Mouse (Mus musculus) small intestine, adult 2 months (tissue): Measurements from ENCODE around the gene Echs1. TPM values are rescaled to one million over a fixed set of nuclear protein-coding genes. Genes with fewer than 3 reads are reported as not detected.

ENCODE experiments used
- H3K27ac ChIP-seq: fragments of 200-500 bp; 2 replicates; pipeline ENCODE4 v1.5.1; 2012; ENCODE audit warnings: low read depth, low read length, control low read depth, inconsistent platforms; ENCODE audit not compliant: insufficient read depth
- H3K27me3 ChIP-seq: fragments of 200-500 bp; 2 replicates; pipeline ENCODE4 v1.6.1; 2012; ENCODE audit warnings: mild to moderate bottlenecking, moderate library complexity, low read length, inconsistent platforms; ENCODE audit not compliant: control insufficient read depth, insufficient read depth
- H3K36me3 ChIP-seq: fragments of 200-500 bp; 2 replicates; pipeline ENCODE4 v1.6.1; 2012; ENCODE audit warnings: mild to moderate bottlenecking, low read length, control low read depth, inconsistent platforms; ENCODE audit not compliant: control insufficient read depth, insufficient read depth
- H3K4me1 ChIP-seq: fragments of 200-500 bp; 2 replicates; pipeline ENCODE4 v1.6.1; 2012; ENCODE audit warnings: low read length, inconsistent platforms, mixed read lengths; ENCODE audit not compliant: control insufficient read depth, insufficient read depth, insufficient read length
- H3K4me3 ChIP-seq: fragments of 200-500 bp; 2 replicates; pipeline ENCODE4 v1.5.1; 2012; ENCODE audit warnings: low read depth, mild to moderate bottlenecking, control low read depth, inconsistent platforms, low read length, moderate library complexity
- CTCF ChIP-seq: fragments of 200-500 bp; IDR thresholded peaks from 2 replicates; pipeline ENCODE4 v1.5.1; 2012; ENCODE audit warnings: low read depth, mild to moderate bottlenecking, control low read depth, inconsistent platforms, low read length, moderate library complexity, mixed read lengths; ENCODE audit not compliant: insufficient replicate concordance, insufficient read length; ENCODE audit errors: extremely low read depth
- POLR2A ChIP-seq: fragments of 200-500 bp; IDR thresholded peaks from 2 replicates; pipeline ENCODE4 v1.6.1; 2012; ENCODE audit warnings: low read depth, mild to moderate bottlenecking, control low read depth, inconsistent platforms, low read length, moderate library complexity
- WGBS: fragments of 180-500 bp; shearing (Covaris S2); methylation state at CpG from one replicate; pipeline ENCODE4 v1.1.7; 2018; 5-methylcytosine and 5-hydroxymethylcytosine counted together
- polyA plus RNA-seq: library from polyadenylated mRNA; depleted of rRNA; stranded (reverse); fragments of >200 nt; gene quantifications from 2 replicates; pipeline ENCODE4 v1.2.3, GENCODE M21; 2012; rRNA removed

The Echs1 gene
- 47.4 and 48.1 TPM in 2 replicates for polyA plus RNA-seq

DNA sequence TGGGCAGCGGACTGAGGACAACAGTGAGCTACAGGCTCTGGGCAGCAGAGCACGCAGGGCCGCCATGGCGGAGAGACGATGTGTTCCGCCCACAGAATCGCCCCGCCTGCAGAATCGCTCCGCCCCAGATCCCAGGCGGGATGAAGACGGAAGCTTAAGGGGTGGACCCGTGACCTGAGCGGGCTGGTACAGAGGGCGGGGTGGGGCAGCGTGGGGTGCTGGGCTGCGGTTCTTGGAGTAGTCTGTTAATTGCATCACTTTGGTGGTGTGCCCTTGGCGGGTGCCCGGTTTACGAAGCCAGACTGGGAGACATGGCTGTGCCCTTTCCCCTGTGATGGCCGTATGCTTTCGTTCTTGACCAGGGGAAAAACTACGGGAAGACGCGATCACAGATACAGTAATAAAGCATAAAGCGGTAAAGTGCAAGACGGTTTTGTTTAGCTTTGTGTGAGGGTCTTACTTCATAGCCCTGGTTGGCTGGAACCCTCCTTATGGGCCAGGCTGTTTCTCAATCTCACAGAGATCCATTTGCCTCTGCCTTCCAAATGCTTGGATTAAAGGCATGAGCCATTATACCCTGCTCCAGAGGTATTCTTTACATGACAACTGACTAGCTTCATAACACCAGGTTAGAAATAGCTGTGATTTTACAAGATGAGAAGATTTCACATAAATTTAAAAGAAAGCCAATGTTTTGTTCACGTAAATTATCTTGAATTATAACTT lies at the start of gene Echs1:
Gene Echs1 (minus strand): TSS at position 148 of the 726 bp plus-strand sequence.
- H3K4me3 ChIP-seq: peak within 1 kb of the TSS; percentile 75
- peak within 1 kb of the TSS; percentile 96 for H3K27ac ChIP-seq
- H3K27me3 ChIP-seq: no peaks in the 10 kb centered on the region
- H3K4me1 ChIP-seq: peaks cover 7% of the 10 kb centered on the region; the same call in 1 of the 2 replicates
- H3K36me3 ChIP-seq: peaks cover 14% of the 10 kb centered on the region
- 3% methylated on average over 28 of the region's 28 CpGs for WGBS
- TF ChIP-seq CTCF: no peak
- peak; percentile 85 for TF ChIP-seq POLR2A

DNA sequence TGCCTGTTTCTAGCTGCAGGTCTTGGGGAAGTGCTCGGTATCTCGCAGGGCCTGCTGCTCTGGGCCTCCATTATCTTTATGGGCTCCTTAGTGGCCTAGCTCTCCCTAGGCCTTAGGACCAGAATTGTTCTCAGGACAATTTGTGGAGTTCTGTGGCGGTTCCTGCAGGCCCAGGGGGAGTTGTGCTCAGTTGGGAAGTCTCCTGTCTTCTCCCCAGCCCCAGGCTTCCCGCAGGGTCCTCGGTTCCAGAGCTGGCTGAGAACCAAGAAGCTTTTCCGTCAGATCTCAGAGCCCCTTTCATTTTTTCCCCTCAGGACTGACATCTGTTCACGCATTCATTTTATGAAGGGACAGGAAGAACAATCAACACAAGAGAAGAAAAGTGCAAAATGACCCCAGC lies 48.4 kb upstream of the Echs1 start, which contains the start of gene Olfr522:
Gene Olfr522 (minus strand): TSS at position 101 of the 400 bp plus-strand sequence.
- Histone ChIP-seq H3K36me3 (no peaks in the 10 kb centered on the region), H3K27me3 (no peaks in the 10 kb centered on the region), H3K4me1 (no peaks in the 10 kb centered on the region), H3K4me3 (no peak within 1 kb of the TSS), H3K27ac (no peak within 1 kb of the TSS)
- no peak for TF ChIP-seq POLR2A
- no peak for TF ChIP-seq CTCF
- WGBS: 71% methylated on average over 7 of the region's 7 CpGs

DNA sequence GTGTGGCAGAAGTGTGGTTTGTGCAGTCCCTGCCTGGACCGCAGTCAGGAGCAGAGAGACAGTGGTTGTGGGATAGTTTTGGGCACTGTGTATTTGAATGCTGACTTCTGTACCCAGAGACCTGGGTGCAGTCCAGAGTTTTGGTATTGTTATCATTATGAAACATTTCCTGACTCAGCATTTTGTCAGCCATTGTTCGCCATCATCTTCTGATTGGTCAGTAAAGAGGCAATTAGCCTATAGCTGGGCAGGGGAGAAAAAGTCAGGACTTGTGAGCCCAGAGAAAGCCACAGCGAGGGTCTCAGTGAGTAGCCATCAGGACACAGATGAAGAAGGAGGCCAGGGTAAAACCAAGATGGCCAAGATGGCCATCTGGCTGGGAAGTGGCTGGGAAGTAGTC lies 44.1 kb upstream of the Echs1 start:
- Histone ChIP-seq H3K4me1 (no peaks in the 10 kb centered on the region), H3K27me3 (peaks cover under 1% of the 10 kb centered on the region; the same call in 1 of the 2 replicates), H3K27ac (no peak overlapping the region), H3K36me3 (no peaks in the 10 kb centered on the region), H3K4me3 (no peak overlapping the region)
- TF ChIP-seq POLR2A (no peak), CTCF (no peak)
- 80% methylated on average over 3 of the region's 3 CpGs for WGBS

DNA sequence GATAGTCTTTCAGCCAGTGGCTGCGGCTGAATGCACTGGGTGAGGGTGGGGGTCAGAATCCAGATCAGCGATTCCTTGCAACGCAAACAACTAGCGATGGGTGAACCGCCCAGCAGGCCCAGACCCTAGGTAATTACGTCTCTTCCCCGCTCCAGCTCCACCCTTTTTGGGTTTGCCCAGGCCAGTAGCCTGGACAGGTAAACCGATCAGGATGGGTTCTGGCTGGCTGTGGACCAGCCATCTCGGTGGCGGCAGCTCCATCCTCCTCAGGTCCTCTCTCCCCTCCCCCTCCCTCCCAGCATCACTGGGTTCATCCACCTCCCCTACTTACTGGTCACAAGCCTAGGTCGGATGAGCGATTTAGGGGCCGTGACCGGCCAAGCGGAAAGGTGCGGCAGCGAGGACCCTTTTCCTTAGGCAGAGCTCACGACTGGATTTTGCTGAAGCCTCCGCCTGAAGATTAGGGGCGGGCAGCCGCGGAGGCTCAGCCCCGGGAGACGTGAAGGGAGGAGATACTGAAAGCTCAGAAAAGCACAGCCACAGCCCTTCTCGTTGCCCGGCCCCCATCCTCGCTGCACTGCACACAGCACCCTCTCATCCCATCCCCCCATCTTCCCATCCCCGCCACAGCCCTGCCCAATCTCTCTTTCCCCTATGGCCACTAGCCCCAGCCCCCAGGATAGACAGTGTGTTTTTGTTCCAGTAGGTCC lies 38.1 kb upstream of the Echs1 start, which contains the start of gene Sprn:
Gene Sprn (minus strand): TSS at position 660 of the 710 bp plus-strand sequence.
- no peak within 1 kb of the TSS for H3K27ac ChIP-seq
- peak within 1 kb of the TSS; percentile 7; the same call in 1 of the 2 replicates for H3K4me3 ChIP-seq

DNA sequence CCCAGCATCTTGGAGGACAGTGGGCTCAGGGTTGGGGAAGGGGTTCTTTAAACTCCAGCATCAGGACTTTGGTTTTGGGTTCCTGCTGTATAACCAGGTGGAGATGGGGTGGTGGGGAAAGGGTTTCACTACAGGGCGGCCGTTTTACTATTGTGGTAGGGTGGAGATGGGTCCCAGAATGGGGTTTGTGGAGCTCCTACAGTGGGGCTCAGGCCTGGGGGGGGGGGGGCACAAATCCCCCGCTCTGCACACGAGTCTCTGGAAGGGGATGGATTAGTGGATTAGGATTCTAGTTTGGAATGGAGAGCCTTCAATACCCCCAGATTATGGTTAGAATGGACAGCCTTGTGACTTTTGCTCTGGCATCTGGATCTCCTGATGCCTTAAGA lies 37.5 kb upstream of the Echs1 start:
- Histone ChIP-seq H3K4me3 (no peak overlapping the region), H3K27me3 (peaks cover 16% of the 10 kb centered on the region), H3K27ac (no peak overlapping the region), H3K36me3 (peaks cover 4% of the 10 kb centered on the region; the same call in 1 of the 2 replicates), H3K4me1 (no peaks in the 10 kb centered on the region)
- TF ChIP-seq CTCF (no peak), POLR2A (no peak)
- 30% methylated on average over 4 of the region's 4 CpGs for WGBS

More for the DNA sequence above, 38.1 kb upstream of the Echs1 start, which contains the start of gene Sprn:
- H3K36me3 ChIP-seq: peaks cover 4% of the 10 kb centered on the region; the same call in 1 of the 2 replicates
- peaks cover 16% of the 10 kb centered on the region for H3K27me3 ChIP-seq
- TF ChIP-seq POLR2A (no peak), CTCF (no peak)
- H3K4me1 ChIP-seq: no peaks in the 10 kb centered on the region
- WGBS: 6% methylated on average over 28 of the region's 28 CpGs

DNA sequence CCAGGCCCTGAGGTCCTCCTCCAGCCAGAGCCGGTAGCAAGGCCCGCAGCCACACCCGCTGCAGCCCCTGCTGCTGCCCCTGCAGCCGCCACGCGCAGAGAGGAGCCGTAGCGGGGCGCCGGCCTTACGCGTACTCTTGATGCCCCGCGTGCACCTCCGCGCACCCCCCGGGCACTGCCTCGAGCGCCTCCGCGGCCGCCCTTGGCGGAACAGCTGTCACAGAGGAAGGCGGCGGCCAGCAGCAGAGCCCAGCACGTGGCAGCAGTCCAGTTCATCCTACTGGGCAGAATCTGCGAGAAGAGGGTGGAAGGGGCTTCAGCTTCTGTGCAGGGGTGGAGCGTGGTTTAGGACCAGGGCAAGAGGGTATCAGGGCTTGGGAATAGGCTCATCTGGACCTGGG lies 37.1 kb upstream of the Echs1 start:
- H3K36me3 ChIP-seq: peaks cover 4% of the 10 kb centered on the region; the same call in 1 of the 2 replicates
- H3K4me1 ChIP-seq: no peaks in the 10 kb centered on the region
- no peak overlapping the region for H3K27ac ChIP-seq
- WGBS: 7% methylated on average over 28 of the region's 28 CpGs
- H3K27me3 ChIP-seq: peaks cover 16% of the 10 kb centered on the region
- H3K4me3 ChIP-seq: no peak overlapping the region
- TF ChIP-seq POLR2A: no peak
- TF ChIP-seq CTCF: no peak

DNA sequence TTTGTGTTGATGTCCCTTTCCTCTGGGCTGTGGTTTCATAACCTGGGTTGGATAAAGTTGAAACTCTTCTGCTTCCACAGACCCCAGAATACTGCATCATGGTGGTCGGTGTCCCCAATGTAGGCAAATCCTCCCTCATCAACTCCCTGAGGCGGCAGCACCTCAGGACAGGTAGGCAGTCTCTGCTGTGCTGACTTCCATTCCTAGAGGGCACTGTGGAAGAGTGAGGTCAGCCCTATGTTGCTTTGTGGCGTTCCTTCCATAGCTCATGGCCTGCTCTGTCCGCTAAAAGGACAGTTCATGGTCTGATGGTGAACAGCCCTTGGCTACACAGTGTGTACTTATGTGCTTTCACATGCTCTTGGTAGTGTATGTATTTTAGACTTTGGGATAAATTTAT lies 28.3 kb upstream of the Echs1 start:
- Histone ChIP-seq H3K4me3 (no peak overlapping the region), H3K36me3 (peaks cover 6% of the 10 kb centered on the region; the same call in 1 of the 2 replicates), H3K4me1 (no peaks in the 10 kb centered on the region), H3K27me3 (no peaks in the 10 kb centered on the region), H3K27ac (no peak overlapping the region)
- WGBS: 94% methylated on average over 4 of the region's 4 CpGs
- no peak for TF ChIP-seq CTCF
- no peak for TF ChIP-seq POLR2A
